Mouse (Mus musculus): Measurements from ENCODE around the gene Gm2a.
A peak's percentile ranks its signal among the peaks of the same experiment; 100 is the strongest.
"Not testable (repeated sequence)": the region's sequence is repeated elsewhere in the genome, so short reads cannot be mapped to it uniquely, and the experiment has no call there.

Gm2a gene

GRCm38 (mm10) chr11:55097463-55098188, at the start of gene Gm2a:
Gm2a (plus strand) TSS chr11:55098115.
- peak; percentile 89 to 94 for DNase-seq

DNA sequence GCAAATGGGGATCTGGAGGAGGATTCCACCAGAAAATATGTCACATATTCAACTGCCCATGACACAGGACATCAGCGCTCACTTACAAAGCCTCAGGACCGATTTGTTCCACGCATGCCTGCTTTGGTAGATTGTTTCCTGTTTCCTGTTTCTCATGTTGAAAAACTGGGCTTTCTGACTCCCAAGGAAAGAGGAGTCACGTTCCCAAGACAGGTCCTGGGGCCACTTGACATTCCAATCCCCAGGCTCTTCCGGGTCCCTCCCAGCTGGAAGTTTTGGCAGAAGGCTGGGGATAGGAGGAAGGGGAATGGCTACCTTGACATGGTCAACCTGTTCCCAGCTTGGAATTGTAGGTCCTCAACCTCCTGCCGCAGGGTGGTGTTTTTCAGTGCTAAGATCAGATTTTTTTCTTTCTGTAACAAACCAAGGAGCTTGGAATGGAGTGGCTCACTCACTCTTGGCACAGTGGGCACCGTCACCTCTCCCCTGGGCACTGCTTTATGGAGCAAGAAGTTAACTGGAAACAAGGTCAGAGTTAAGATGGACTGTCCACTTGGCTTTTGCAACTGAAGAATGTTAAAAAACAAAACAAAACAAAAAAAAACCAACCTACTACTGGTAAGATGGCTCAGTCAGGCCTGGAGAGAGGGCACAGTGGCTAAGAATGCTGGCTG, 46.9 kb upstream of the Gm2a start:
- DNase-seq = no peak

DNA sequence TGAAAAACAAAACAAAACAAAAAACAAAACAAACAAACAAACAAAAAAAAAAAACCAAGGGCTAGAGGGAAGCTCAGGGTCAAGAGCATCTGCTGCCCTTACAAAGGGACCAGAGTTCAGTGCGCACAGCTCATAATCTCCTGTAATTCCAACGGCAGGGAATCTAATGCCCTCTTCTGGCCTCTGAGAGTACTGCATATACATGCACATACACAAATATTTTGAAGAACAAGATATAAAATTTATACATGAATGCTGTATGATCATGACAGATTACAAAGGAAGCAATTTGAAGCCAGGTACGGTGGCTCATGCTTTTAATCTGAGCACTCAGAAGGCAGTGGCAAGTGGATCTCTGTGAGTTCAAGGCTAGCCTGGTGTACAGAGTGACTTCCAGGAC, 40.4 kb upstream of the Gm2a start:
- no peak for DNase-seq

GRCm38 (mm10) chr11:55060802-55061201, 37.1 kb upstream of the Gm2a start:
- no peak for DNase-seq

- DNase-seq = no peak
These were observed 35.1 kb upstream of the Gm2a start for GRCm38 (mm10) chr11:55062856-55063255.

- no peak for DNase-seq
These were observed 31.0 kb upstream of the Gm2a start for GRCm38 (mm10) chr11:55066921-55067320.

DNA sequence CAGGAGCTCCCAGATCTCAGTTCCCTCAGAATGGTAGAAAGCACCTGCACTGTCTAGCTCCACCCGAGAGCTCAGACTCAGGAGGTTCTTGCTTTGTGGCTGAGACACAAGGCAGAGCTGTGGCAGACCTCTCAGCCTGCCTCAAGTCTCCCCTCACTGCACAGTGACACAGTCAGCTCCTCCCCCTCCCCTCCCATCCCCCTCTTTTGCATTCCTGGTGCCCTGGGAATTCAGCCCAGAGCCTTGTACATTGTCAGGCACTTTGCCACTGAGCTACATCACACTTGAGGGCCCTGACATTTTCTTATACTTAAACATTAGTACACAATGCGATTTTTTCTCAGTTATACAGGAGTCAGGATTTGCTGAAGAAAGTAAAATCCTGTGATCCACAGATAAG, 28.9 kb upstream of the Gm2a start:
- no peak for DNase-seq

- DNase-seq = no peak
These were observed 26.6 kb upstream of the Gm2a start for GRCm38 (mm10) chr11:55071344-55071743.

- DNase-seq = no peak
These were observed 25.4 kb upstream of the Gm2a start for GRCm38 (mm10) chr11:55072467-55072866.

DNA sequence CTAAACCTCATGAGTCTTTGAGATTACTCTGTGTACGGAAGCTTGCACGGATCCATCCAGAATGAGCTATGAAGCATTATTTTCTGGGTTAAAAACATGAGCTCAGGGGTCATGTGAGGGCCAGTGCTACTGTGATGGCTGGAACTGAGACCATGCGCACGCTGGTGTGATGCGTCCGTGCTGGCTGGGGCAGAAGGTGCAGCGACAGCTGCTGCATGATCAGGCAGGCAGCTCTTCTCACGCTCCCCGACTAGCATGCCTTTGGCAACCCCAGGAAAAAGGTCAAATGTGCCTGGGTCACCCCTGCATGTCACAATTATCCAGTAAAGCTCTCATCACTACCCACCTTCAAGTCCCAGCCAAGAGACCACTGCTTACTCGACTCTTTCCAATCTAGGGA, 24.7 kb upstream of the Gm2a start:
- DNase-seq = no peak

DNA sequence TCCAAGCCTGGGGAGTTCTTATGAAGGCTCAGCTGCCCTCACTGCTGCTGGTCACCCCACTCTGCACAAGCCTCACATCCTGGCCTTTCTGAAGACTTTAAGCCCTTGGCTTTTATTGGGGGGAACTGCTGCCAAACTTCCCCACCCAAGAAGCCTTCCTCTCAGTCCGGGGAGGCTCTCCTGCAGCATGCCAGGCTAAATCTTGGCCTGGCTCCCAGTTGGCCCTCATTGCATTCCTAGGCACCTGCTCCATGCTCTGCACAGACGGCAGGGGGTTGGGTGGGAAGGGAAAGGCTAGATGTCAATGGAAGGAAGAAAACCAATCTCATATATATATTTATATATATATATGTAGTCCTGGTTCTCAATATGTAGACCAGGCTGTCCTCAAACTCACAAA, 22.3 kb upstream of the Gm2a start:
- peak; percentile 70 to 78 for DNase-seq

- DNase-seq = no peak
These were observed 21.7 kb upstream of the Gm2a start for GRCm38 (mm10) chr11:55076234-55076633.

DNA sequence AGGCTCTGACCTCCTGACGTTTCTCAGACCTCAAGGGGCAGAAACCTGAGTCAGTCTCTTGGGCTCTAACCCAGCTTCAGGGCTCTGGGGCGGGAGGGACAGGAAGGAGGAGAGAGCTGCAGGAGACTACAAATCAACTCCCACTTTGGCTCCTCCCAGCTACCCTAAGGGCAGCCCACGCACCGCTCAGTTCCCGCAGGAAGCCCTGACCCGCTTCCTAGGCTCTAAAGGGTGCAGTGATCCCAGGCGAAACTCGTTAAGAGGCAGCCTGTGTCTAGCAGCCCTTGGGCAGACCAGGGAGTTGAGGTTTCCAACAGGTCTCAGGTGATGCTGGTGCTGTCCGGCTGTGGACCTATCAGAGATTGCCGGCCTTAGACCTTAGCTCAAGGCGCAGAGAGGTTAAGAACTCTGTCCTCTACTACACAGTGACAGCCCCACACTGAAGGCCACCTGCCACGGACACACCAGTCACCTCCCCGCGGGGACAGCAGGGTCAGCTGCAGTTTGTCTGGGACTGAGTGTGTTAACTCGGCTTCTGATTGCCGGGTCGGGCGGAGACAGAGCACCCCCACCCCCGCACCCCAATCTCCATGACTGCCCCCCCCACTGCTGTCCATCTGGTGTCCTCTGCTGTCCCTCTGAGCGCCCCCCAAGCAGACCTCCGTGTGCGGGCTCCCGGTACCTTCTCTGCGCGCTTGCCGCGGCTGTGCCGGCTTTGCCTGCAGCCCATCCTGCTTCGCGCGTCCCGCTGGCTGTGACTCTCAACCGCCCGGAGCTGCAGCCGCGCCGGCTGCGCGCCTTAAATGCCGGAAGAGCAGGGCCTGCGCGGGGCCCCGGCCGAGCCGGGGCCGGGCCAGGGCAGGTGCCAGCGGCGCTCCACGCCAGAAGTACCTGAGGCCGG, 20.3 kb upstream of the Gm2a start, which contains the start of gene Ccdc69:
TSS of gene Ccdc69 (minus strand) at position 801 of the 901 bp plus-strand sequence.
- DNase-seq = peak; percentile 55 to 57

GRCm38 (mm10) chr11:55078502-55078901, 19.4 kb upstream of the Gm2a start:
- DNase-seq = peak in 1 of 2 experiments; percentile 14

- no peak for DNase-seq
These were observed 18.7 kb upstream of the Gm2a start for GRCm38 (mm10) chr11:55079180-55079579.

- DNase-seq = no peak
These were observed 16.7 kb upstream of the Gm2a start for GRCm38 (mm10) chr11:55081206-55081605.

DNA sequence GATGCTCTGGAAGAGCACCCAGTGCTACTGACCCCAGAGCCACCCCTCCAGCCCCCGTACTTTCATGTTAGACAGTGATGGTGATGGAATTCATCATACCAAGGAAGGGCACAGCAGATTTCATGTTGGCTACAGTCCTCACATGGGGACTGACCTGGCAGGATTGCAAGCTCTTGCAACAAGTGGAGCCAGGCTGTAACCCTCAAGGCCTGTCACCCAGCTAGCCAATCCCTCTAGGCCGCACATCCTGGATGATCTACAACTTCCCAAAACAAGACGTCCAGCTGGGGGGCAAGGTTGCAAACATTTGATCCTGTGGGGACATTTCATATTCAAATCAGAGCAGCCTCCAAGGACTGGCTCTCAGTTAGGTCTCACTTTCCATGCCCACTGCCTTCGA, 13.3 kb upstream of the Gm2a start:
- DNase-seq = no peak

DNA sequence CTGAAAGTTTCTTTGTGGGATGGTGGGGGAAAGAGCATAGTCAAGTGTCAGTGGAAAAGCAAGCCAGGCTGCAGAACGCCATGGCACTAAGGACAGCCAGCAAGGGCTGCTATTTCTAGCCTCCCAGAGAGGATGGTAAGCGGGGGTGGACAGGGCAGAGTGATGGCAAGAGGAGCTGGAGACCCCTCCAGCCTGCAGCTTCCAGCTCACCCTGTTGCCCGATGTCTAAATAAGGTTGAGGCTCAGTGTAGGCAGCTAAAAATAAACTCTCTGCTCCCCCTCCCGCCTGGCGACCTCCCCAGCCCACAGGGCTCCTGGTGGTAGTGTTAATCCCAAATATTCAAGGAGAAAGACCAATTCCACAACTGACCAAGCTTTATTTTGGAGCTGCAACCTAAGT, 12.5 kb upstream of the Gm2a start:
- DNase-seq = peak in 1 of 2 experiments; percentile 14

DNA sequence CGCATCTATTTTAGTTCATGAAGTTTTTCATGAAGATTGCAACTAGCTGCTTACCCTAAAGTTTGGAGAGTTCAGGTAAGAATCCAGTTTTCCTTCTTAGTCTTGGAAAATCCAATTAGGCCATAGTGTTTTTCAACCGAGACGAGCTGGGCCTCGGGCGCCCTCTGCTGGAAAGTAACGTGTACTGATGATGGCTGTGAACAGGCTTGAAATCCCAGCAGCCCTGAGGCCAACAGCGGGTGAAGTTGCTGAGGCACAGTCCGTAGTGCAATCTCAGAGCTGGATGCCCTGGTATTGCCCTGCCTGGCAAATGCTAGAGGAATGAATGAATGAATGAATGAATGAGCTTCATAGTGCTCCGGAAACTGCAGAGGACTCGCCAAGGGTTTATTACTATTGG, 10.9 kb upstream of the Gm2a start:
- peak; percentile 79 to 86 for DNase-seq

GRCm38 (mm10) chr11:55089892-55090291, 8.0 kb upstream of the Gm2a start:
- DNase-seq = no peak

GRCm38 (mm10) chr11:55093096-55093495, 4.8 kb upstream of the Gm2a start:
- DNase-seq = no peak

DNA sequence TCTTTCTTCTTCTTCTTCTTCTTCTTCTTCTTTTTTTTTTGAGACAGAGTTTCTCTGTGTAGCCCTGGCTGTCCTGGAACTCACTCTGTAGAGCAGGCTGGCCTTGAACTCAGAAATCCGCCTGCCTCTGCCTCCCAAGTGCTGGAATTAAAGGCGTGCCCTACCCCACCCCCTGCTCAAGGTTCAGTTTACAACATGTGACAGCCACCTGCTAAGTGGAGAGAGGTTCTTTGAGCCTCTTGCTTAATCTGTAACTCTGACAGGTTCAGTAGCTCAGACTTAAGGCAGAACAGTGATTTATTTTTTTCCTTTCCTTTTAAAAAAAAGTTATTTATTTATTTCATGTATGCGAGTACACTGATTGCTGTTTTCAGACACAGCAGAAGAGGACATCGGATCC, 1.6 kb upstream of the Gm2a start:
- DNase-seq = not testable (repeated sequence)

DNA sequence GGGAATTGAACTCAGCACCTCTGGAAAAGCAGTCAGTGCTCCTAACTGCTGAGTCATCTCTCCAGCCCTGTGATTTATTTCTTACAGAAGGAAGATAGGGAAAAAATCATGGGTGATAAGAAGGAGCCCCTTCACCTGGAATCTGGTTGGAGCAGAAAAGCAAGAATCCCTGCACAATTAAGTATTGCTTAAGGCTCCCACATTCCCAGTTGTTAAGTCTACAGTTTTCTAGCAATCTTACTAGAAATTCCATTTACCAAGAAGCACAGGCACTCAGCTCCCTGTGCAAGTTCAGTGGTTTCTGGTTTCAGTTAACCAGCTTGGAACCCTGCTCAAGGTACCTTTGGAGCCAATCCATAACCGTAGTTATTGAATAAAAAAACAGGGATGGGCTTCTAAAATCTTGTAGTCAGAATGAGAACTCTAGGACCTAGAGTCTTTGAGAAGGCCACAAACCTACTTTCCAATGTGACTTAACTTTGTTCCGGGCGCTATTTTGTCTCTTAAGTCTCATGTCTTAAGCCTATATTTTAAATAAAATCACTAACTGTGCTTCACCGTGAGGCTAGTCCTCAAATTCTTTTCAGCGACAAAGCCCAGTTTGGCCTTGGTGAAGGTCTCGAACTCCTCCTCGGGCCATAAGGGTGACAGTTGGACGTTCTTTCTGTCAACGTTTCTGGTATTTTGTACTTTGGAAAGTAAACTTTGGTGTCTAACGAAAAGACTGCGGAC, 1.0 kb upstream of the Gm2a start:
- DNase-seq = no peak
